Mouse (Mus musculus): ENCODE measurements around the gene Enc1. TPM values are rescaled to one million over a fixed set of nuclear protein-coding genes. Genes with fewer than 3 reads are reported as not detected.

The Enc1 gene
- polyA plus RNA-seq, 1 experiment, result 8.5 TPM

GRCm38 (mm10) chr13:97227795-97228194 is 13.1 kb upstream of the Enc1 start:
- Histone ChIP-seq H3K4me1 (ENCODE audit: control insufficient read depth, insufficient read depth, low read length) (peaks cover 4% of the 10 kb centered on the region), H3K4me3 (ENCODE audit: control insufficient read depth, low read depth, low read length) (peak overlapping the region; percentile 66), H3K27ac (ENCODE audit: control insufficient read depth, insufficient read depth, low read depth, low read length) (no peak overlapping the region), H3K36me3 (ENCODE audit: control insufficient read depth, insufficient read depth, low read length) (no peaks in the 10 kb centered on the region), H3K27me3 (ENCODE audit: control insufficient read depth, insufficient read depth, low read length) (no peaks in the 10 kb centered on the region)
- TF ChIP-seq CTCF (IDR thresholded peaks at IDR 0.05; ENCODE audit: control insufficient read depth, insufficient read depth, insufficient replicate concordance, low read depth, low read length), result no peak
- 0 out of 2 replicates have a peak, but pooled peaks have one; percentile 31 for TF ChIP-seq POLR2A (IDR thresholded peaks at IDR 0.05; ENCODE audit: control insufficient read depth, low read depth, low read length)

- Histone ChIP-seq H3K27me3 (ENCODE audit: control insufficient read depth, insufficient read depth, low read length) (no peaks in the 10 kb centered on the region), H3K4me3 (ENCODE audit: control insufficient read depth, low read depth, low read length) (no peak overlapping the region), H3K4me1 (ENCODE audit: control insufficient read depth, insufficient read depth, low read length) (peaks cover 4% of the 10 kb centered on the region; the same call in 1 of the 2 replicates), H3K36me3 (ENCODE audit: control insufficient read depth, insufficient read depth, low read length) (no peaks in the 10 kb centered on the region), H3K27ac (ENCODE audit: control insufficient read depth, insufficient read depth, low read depth, low read length) (no peak overlapping the region)
- TF ChIP-seq POLR2A (IDR thresholded peaks at IDR 0.05; ENCODE audit: control insufficient read depth, low read depth, low read length) (no peak), CTCF (IDR thresholded peaks at IDR 0.05; ENCODE audit: control insufficient read depth, insufficient read depth, insufficient replicate concordance, low read depth, low read length) (no peak)
Observed at GRCm38 (mm10) chr13:97230101-97230500, 10.8 kb upstream of the Enc1 start.

- H3K36me3 ChIP-seq (ENCODE audit: control insufficient read depth, insufficient read depth, low read length), result no peaks in the 10 kb centered on the region
- H3K27me3 ChIP-seq (ENCODE audit: control insufficient read depth, insufficient read depth, low read length), result no peaks in the 10 kb centered on the region
- TF ChIP-seq POLR2A (IDR thresholded peaks at IDR 0.05; ENCODE audit: control insufficient read depth, low read depth, low read length) (no peak), CTCF (IDR thresholded peaks at IDR 0.05; ENCODE audit: control insufficient read depth, insufficient read depth, insufficient replicate concordance, low read depth, low read length) (no peak)
- H3K27ac ChIP-seq (ENCODE audit: control insufficient read depth, insufficient read depth, low read depth, low read length), result no peak overlapping the region
- H3K4me1 ChIP-seq (ENCODE audit: control insufficient read depth, insufficient read depth, low read length), result peaks cover 4% of the 10 kb centered on the region; the same call in 1 of the 2 replicates
- no peak overlapping the region for H3K4me3 ChIP-seq (ENCODE audit: control insufficient read depth, low read depth, low read length)
Observed at GRCm38 (mm10) chr13:97233092-97233491, 7.8 kb upstream of the Enc1 start.

GRCm38 (mm10) chr13:97234785-97235417 is 6.0 kb upstream of the Enc1 start:
- Histone ChIP-seq H3K27me3 (ENCODE audit: control insufficient read depth, insufficient read depth, low read length) (no peaks in the 10 kb centered on the region), H3K4me3 (ENCODE audit: control insufficient read depth, low read depth, low read length) (no peak overlapping the region; the same call in 1 of the 2 replicates), H3K36me3 (ENCODE audit: control insufficient read depth, insufficient read depth, low read length) (no peaks in the 10 kb centered on the region), H3K27ac (ENCODE audit: control insufficient read depth, insufficient read depth, low read depth, low read length) (no peak overlapping the region; the same call in 1 of the 2 replicates), H3K4me1 (ENCODE audit: control insufficient read depth, insufficient read depth, low read length) (peaks cover 7% of the 10 kb centered on the region)
- TF ChIP-seq POLR2A (IDR thresholded peaks at IDR 0.05; ENCODE audit: control insufficient read depth, low read depth, low read length), result no peak
- peak; percentile 26; the same call in 1 of the 2 replicates for TF ChIP-seq CTCF (IDR thresholded peaks at IDR 0.05; ENCODE audit: control insufficient read depth, insufficient read depth, insufficient replicate concordance, low read depth, low read length)

- Histone ChIP-seq H3K4me1 (ENCODE audit: control insufficient read depth, insufficient read depth, low read length) (peaks cover 13% of the 10 kb centered on the region), H3K4me3 (ENCODE audit: control insufficient read depth, low read depth, low read length) (no peak overlapping the region), H3K36me3 (ENCODE audit: control insufficient read depth, insufficient read depth, low read length) (no peaks in the 10 kb centered on the region), H3K27ac (ENCODE audit: control insufficient read depth, insufficient read depth, low read depth, low read length) (no peak overlapping the region), H3K27me3 (ENCODE audit: control insufficient read depth, insufficient read depth, low read length) (no peaks in the 10 kb centered on the region)
- no peak for TF ChIP-seq POLR2A (IDR thresholded peaks at IDR 0.05; ENCODE audit: control insufficient read depth, low read depth, low read length)
- TF ChIP-seq CTCF (IDR thresholded peaks at IDR 0.05; ENCODE audit: control insufficient read depth, insufficient read depth, insufficient replicate concordance, low read depth, low read length), result no peak
Observed at GRCm38 (mm10) chr13:97235911-97236310, 5.0 kb upstream of the Enc1 start.

- H3K27me3 ChIP-seq (ENCODE audit: control insufficient read depth, insufficient read depth, low read length), result no peaks in the 10 kb centered on the region
- H3K4me3 ChIP-seq (ENCODE audit: control insufficient read depth, low read depth, low read length), result no peak overlapping the region
- peaks cover 20% of the 10 kb centered on the region for H3K4me1 ChIP-seq (ENCODE audit: control insufficient read depth, insufficient read depth, low read length)
- TF ChIP-seq CTCF (IDR thresholded peaks at IDR 0.05; ENCODE audit: control insufficient read depth, insufficient read depth, insufficient replicate concordance, low read depth, low read length), result no peak
- TF ChIP-seq POLR2A (IDR thresholded peaks at IDR 0.05; ENCODE audit: control insufficient read depth, low read depth, low read length), result no peak
- H3K27ac ChIP-seq (ENCODE audit: control insufficient read depth, insufficient read depth, low read depth, low read length), result no peak overlapping the region
- no peaks in the 10 kb centered on the region for H3K36me3 ChIP-seq (ENCODE audit: control insufficient read depth, insufficient read depth, low read length)
Observed at GRCm38 (mm10) chr13:97237700-97238099, 3.2 kb upstream of the Enc1 start.

GRCm38 (mm10) chr13:97238181-97238981 is 2.5 kb upstream of the Enc1 start:
- Histone ChIP-seq H3K4me3 (ENCODE audit: control insufficient read depth, low read depth, low read length) (no peak overlapping the region), H3K36me3 (ENCODE audit: control insufficient read depth, insufficient read depth, low read length) (no peaks in the 10 kb centered on the region), H3K4me1 (ENCODE audit: control insufficient read depth, insufficient read depth, low read length) (peaks cover 20% of the 10 kb centered on the region), H3K27ac (ENCODE audit: control insufficient read depth, insufficient read depth, low read depth, low read length) (no peak overlapping the region), H3K27me3 (ENCODE audit: control insufficient read depth, insufficient read depth, low read length) (no peaks in the 10 kb centered on the region)
- TF ChIP-seq POLR2A (IDR thresholded peaks at IDR 0.05; ENCODE audit: control insufficient read depth, low read depth, low read length) (no peak), CTCF (IDR thresholded peaks at IDR 0.05; ENCODE audit: control insufficient read depth, insufficient read depth, insufficient replicate concordance, low read depth, low read length) (no peak)

Measured in testis, adult 2 months (tissue).